Mouse (Mus musculus) forebrain, embryonic 16.5 days (tissue): ENCODE results near the gene Evi2. TPM values are rescaled to one million over a fixed set of nuclear protein-coding genes. Genes with fewer than 3 reads are reported as not detected.

Experiments used
- ATAC-seq: fragments of 200-750 bp; cut with Nextera tagmentation; 2 replicates; pipeline ENCODE4 v1.8.0; 2017; ENCODE audit warnings: mild to moderate bottlenecking, moderate library complexity
- H3K27ac ChIP-seq: fragments of 300-500 bp; sonication (generic); 2 replicates; pipeline ENCODE4 v1.5.1; 2014; ENCODE audit warnings: low read length, control low read depth
- H3K27me3 ChIP-seq: fragments of 300-500 bp; sonication (generic); replicated peaks from 2 replicates; pipeline ENCODE4 v1.6.1; 2014; ENCODE audit warnings: low read length; ENCODE audit not compliant: control insufficient read depth, insufficient read depth
- H3K36me3 ChIP-seq: fragments of 300-500 bp; sonication (generic); 2 replicates; pipeline ENCODE4 v1.6.1; 2014; ENCODE audit not compliant: control insufficient read depth, insufficient read depth
- H3K4me1 ChIP-seq: fragments of 300-500 bp; sonication (generic); replicated peaks from 2 replicates; pipeline ENCODE4 v1.6.1; 2014; ENCODE audit warnings: low read length; ENCODE audit not compliant: control insufficient read depth, insufficient read depth
- H3K4me2 ChIP-seq: fragments of 300-500 bp; sonication (generic); 2 replicates; pipeline ENCODE4 v1.6.1; 2014; ENCODE audit warnings: mild to moderate bottlenecking, low read length, control low read depth
- H3K4me3 ChIP-seq: fragments of 300-500 bp; sonication (generic); replicated peaks from 2 replicates; pipeline ENCODE4 v1.5.1; 2014; ENCODE audit warnings: mild to moderate bottlenecking, low read length, control low read depth
- H3K9ac ChIP-seq: fragments of 300-500 bp; sonication (generic); replicated peaks from 2 replicates; pipeline ENCODE4 v1.6.1; 2014; ENCODE audit warnings: low read depth, low read length, control low read depth
- H3K9me3 ChIP-seq: fragments of 300-500 bp; sonication (generic); 2 replicates; pipeline ENCODE4 v1.6.1; 2016; ENCODE audit warnings: low read length; ENCODE audit not compliant: control insufficient read depth
- WGBS: fragments of 180-500 bp; shearing (Covaris S2); extraction: QIAGEN DNeasy Blood & Tissue Kit; methylation state at CpG from one replicate; pipeline ENCODE4 v1.1.7; 2014; 5-methylcytosine and 5-hydroxymethylcytosine counted together
- polyA plus RNA-seq: library from polyadenylated mRNA; unstranded; fragments of >200 nt; fragmentation: Nextera tagmentation; extraction: Ambion mirVana; gene quantifications from 2 replicates; pipeline ENCODE4 v1.2.1, GENCODE M21; 2015

Gene Evi2
- polyA plus RNA-seq, 1 experiment from 2014 or later, result 0.73 TPM

DNA sequence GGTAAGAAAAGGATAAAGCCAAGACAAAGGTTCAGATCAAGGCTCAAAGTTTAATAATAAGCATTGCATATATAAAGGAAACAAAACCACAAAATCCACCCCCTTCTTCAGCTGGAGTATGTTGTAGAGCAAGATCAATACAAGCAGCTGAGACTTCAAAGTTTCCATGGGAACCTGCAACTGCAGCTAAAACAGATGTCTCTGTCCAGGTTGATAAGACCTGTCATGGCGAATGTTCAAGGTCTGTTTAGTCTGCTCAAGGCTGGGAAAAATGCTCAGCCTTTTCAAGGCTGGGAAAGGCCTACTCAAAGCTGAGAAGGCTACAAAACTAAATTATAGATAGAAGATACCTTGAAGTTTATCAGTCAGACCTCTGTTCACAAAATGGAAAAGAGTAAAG is 22.2 kb upstream of the Evi2 start:
- Histone ChIP-seq H3K9ac (no peak overlapping the region), H3K4me1 (no peaks in the 10 kb centered on the region), H3K27me3 (no peaks in the 10 kb centered on the region), H3K36me3 (peaks cover 34% of the 10 kb centered on the region), H3K4me3 (no peak overlapping the region), H3K9me3 (no peaks in the 10 kb centered on the region), H3K4me2 (no peak overlapping the region), H3K27ac (no peak overlapping the region)
- no peak for ATAC-seq
- 86% methylated on average over 1 of the region's 1 CpGs for WGBS

GRCm38 (mm10) chr11:79536293-79536692 is 5.9 kb upstream of the Evi2 start:
- WGBS, result 98% methylated on average over 3 of the region's 3 CpGs
- no peak for ATAC-seq

GRCm38 (mm10) chr11:79535554-79535953 is 5.2 kb upstream of the Evi2 start:
- no peak overlapping the region for H3K27ac ChIP-seq
- peaks cover 5% of the 10 kb centered on the region for H3K4me1 ChIP-seq
- WGBS, result 94% methylated on average over 4 of the region's 4 CpGs
- no peak overlapping the region for H3K9ac ChIP-seq
- no peaks in the 10 kb centered on the region for H3K9me3 ChIP-seq
- H3K4me3 ChIP-seq, result no peak overlapping the region
- no peak overlapping the region for H3K4me2 ChIP-seq
- no peak for ATAC-seq
- H3K27me3 ChIP-seq, result no peaks in the 10 kb centered on the region
- H3K36me3 ChIP-seq, result no peaks in the 10 kb centered on the region

More at GRCm38 (mm10) chr11:79536293-79536692, 5.9 kb upstream of the Evi2 start:
- Histone ChIP-seq H3K36me3 (no peaks in the 10 kb centered on the region), H3K4me2 (no peak overlapping the region), H3K9me3 (no peaks in the 10 kb centered on the region), H3K9ac (no peak overlapping the region), H3K4me1 (peaks cover 5% of the 10 kb centered on the region), H3K27ac (no peak overlapping the region), H3K4me3 (no peak overlapping the region), H3K27me3 (no peaks in the 10 kb centered on the region)

DNA sequence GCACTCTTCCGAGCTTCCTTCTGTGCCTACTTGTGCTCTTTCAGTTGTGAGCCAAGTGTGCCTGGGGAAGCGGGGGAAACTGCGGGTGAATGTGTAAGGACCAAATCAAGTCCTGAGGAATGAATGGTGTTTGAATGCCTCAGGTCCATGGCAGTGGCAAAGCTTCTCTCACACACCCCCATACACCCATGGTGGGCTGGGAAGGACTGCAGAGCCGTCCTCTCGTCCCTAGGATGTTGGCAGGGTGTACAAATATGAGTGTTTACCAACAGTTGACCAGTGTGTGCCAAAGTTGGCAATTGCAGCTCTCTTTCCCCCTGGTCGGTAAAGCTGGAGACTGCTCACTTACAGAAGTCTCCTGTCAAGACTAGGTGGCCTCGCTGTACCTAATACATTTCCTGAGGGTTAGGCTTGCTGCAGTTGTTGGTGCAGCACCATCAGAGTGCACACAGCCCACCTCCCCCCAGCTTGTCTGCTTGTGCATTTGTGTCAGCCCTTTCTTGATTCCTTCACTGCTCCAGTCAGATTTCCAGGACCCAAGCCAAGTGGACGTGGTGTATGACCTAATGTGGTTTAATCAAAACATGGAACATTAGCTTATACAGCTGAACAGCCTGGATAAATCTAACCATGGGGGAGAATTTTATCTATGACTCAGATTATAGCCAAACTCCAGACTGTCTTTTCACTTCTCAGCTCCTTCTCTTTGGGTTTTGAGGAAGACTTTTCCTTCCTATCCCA is 3.7 kb upstream of the Evi2 start:
- 58% methylated on average over 8 of the region's 8 CpGs for WGBS
- Histone ChIP-seq H3K4me3 (no peak overlapping the region), H3K27me3 (no peaks in the 10 kb centered on the region), H3K9ac (no peak overlapping the region), H3K4me2 (no peak overlapping the region), H3K4me1 (peaks cover 5% of the 10 kb centered on the region), H3K27ac (no peak overlapping the region; the same call in 1 of the 2 replicates), H3K9me3 (no peaks in the 10 kb centered on the region), H3K36me3 (no peaks in the 10 kb centered on the region)
- ATAC-seq, result no peak

DNA sequence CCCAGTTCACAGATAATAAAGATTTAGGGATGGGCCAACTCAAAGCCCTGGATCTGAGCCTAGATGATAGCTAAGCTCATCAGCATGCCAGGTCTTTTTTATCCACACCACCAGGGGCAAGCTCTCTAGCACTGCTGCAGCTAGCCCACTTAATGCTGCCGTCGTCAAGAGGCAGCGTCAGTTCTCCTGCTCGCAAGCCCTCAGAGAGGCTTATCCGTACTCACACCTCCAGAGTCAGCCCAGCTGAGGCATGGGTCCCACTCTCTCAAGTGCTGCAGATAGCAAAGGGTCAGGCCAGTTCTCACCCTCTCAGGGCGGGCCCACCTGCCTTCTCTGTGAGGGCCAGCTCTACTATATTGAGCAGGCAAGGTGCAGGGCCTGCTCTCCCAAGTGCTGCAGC is 2.9 kb upstream of the Evi2 start:
- Histone ChIP-seq H3K9me3 (no peaks in the 10 kb centered on the region), H3K27ac (no peak overlapping the region), H3K4me1 (peaks cover 5% of the 10 kb centered on the region), H3K36me3 (no peaks in the 10 kb centered on the region), H3K9ac (no peak overlapping the region), H3K27me3 (no peaks in the 10 kb centered on the region), H3K4me3 (no peak overlapping the region), H3K4me2 (no peak overlapping the region)
- 86% methylated on average over 6 of the region's 6 CpGs for WGBS
- no peak for ATAC-seq

GRCm38 (mm10) chr11:79531485-79531884 is 1.1 kb upstream of the Evi2 start:
- Histone ChIP-seq H3K36me3 (no peaks in the 10 kb centered on the region), H3K4me1 (peaks cover 5% of the 10 kb centered on the region), H3K9me3 (no peaks in the 10 kb centered on the region), H3K27ac (no peak overlapping the region), H3K27me3 (no peaks in the 10 kb centered on the region), H3K9ac (no peak overlapping the region), H3K4me3 (no peak overlapping the region), H3K4me2 (no peak overlapping the region)
- ATAC-seq, result no peak
- 97% methylated on average over 4 of the region's 4 CpGs for WGBS

DNA sequence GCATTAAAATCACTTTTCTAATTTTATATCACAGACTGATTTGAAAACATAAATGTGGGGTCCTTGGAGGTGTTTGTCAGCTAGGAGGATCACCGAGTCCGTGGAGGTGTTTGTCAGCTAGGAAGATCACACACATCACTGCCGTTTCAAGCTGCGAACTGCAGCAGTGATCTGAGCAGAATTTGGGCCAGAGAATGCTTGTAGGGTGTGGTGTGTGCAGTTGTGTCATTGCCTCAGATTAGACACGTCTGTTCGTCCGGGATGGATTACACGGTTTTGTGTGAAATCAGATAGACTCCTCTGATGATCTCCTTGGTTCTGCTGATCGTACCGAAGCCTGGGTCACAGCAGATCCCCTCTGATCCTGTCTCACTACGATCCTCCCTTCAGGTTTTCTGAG is 385 bp upstream of the Evi2 start:
- Histone ChIP-seq H3K4me3 (no peak overlapping the region), H3K27me3 (no peaks in the 10 kb centered on the region), H3K9ac (no peak overlapping the region), H3K27ac (no peak overlapping the region), H3K9me3 (no peaks in the 10 kb centered on the region), H3K4me2 (no peak overlapping the region), H3K36me3 (no peaks in the 10 kb centered on the region), H3K4me1 (peaks cover 5% of the 10 kb centered on the region)
- ATAC-seq, result no peak
- WGBS, result 92% methylated on average over 11 of the region's 11 CpGs

DNA sequence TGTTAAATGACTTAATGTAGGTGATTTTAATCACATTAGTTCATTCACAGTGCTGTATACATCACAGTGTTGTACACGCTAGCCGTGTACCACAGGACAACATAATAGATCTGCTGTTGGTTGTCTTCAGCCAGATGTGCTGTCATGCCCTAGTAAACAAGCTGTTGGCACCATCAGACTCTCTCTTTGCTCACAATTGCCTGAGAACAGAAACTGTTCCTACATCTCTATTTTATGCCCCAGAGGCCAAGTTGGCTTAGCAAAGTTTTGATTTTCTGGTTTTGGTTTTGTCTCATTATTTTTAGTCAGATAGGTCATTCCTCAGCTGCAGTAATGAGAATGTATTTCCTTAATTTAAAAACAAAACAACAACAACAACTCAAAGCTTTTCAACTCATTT is 653 bp downstream of the Evi2 start:
- no peak overlapping the region for H3K4me3 ChIP-seq
- no peaks in the 10 kb centered on the region for H3K9me3 ChIP-seq
- H3K27me3 ChIP-seq, result no peaks in the 10 kb centered on the region
- H3K9ac ChIP-seq, result no peak overlapping the region
- no peak overlapping the region for H3K4me2 ChIP-seq
- H3K36me3 ChIP-seq, result no peaks in the 10 kb centered on the region
- H3K4me1 ChIP-seq, result peaks cover 5% of the 10 kb centered on the region
- no peak overlapping the region for H3K27ac ChIP-seq
- no peak for ATAC-seq
- WGBS, result 88% methylated on average over 2 of the region's 2 CpGs

- 97% methylated on average over 6 of the region's 6 CpGs for WGBS
- no peak for ATAC-seq
- Histone ChIP-seq H3K9ac (no peak overlapping the region), H3K4me3 (no peak overlapping the region), H3K27me3 (no peaks in the 10 kb centered on the region), H3K4me1 (peaks cover 4% of the 10 kb centered on the region), H3K27ac (no peak overlapping the region), H3K4me2 (no peak overlapping the region), H3K9me3 (no peaks in the 10 kb centered on the region), H3K36me3 (no peaks in the 10 kb centered on the region)
Measured at GRCm38 (mm10) chr11:79529226-79529625, 1.2 kb downstream of the Evi2 start.

DNA sequence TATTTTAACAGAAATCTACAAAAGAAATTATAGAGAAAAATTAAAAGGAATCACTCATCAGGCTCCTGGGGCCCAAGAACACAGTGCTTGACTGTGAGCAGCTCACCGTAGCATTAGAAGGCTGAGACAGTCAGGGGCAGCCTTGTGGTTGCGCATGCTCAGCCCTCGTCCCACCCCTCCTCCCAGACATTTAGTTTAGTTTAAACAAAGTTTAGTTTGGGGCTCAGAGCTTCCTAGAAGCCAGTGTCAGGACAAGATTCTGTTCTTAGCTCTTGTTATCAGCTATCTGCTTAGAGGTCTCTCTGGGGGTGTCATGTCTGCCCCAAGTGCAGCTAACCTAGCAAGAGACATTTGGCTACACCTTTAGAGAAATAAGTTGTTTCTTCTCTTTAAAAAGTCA is 1.8 kb downstream of the Evi2 start:
- Histone ChIP-seq H3K9ac (no peak overlapping the region), H3K27ac (no peak overlapping the region), H3K4me3 (no peak overlapping the region), H3K36me3 (no peaks in the 10 kb centered on the region), H3K4me2 (no peak overlapping the region), H3K27me3 (no peaks in the 10 kb centered on the region), H3K9me3 (no peaks in the 10 kb centered on the region), H3K4me1 (no peaks in the 10 kb centered on the region)
- no peak for ATAC-seq
- 94% methylated on average over 3 of the region's 3 CpGs for WGBS
